Mouse (Mus musculus): ENCODE measurements around the gene Crybb3. TPM values are rescaled to one million over a fixed set of nuclear protein-coding genes. Genes with fewer than 3 reads are reported as not detected.

The Crybb3 gene
- polyA plus RNA-seq, 1 experiment from 2014 or later, result 1.1 TPM

DNA sequence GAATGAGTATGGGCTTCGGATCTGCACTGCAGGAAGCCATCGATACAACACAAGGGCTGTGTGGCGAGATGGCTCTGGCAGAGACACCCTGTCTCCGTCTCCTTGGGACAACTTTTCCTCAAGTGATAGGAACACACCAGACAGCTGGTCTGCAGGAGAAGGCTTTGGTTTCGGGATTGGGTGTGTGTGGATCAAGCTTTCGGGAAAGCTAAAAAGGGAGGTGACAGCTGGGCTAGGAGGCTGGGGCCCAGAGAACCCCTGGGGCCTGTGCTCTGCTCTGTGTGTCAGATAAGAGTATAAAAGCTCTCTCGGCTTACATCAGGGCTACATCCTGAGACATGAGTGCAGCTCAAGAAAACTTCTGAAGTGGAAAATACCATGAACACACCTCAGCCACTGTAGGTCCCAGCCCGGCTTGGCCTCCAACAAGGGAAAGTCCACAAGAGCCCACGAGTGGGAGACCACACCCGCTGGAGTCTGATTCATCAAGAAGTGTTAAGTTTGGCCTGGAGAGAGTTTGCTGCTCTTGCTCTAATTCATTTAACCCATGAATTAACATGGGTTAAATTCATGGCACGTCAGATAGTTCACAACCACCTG, 26.9 kb upstream of the Crybb3 start:
- H3K4me3 ChIP-seq (ENCODE audit: low read length), result no peak overlapping the region
- 32% methylated on average over 11 of the region's 11 CpGs for WGBS
- H3K27ac ChIP-seq (ENCODE audit: low read length), result peak overlapping the region; percentile 83
- H3K4me1 ChIP-seq (ENCODE audit: control insufficient read depth, insufficient read depth, low read length), result peaks cover 57% of the 10 kb centered on the region
- H3K9ac ChIP-seq (ENCODE audit: low read length), result no peak overlapping the region
- H3K4me2 ChIP-seq (ENCODE audit: low read depth, low read length), result no peak overlapping the region
- peak; percentile 23; the same call in 1 of the 2 replicates for ATAC-seq (replicated peaks; ENCODE audit: extremely low read depth, insufficient read depth, low FRiP score)
- H3K27me3 ChIP-seq (ENCODE audit: control insufficient read depth, insufficient read depth, low read length), result no peaks in the 10 kb centered on the region
- no peaks in the 10 kb centered on the region for H3K36me3 ChIP-seq (ENCODE audit: control insufficient read depth, insufficient read depth)
- H3K9me3 ChIP-seq (replicated peaks; ENCODE audit: control insufficient read depth, low read length), result no peaks in the 10 kb centered on the region

DNA sequence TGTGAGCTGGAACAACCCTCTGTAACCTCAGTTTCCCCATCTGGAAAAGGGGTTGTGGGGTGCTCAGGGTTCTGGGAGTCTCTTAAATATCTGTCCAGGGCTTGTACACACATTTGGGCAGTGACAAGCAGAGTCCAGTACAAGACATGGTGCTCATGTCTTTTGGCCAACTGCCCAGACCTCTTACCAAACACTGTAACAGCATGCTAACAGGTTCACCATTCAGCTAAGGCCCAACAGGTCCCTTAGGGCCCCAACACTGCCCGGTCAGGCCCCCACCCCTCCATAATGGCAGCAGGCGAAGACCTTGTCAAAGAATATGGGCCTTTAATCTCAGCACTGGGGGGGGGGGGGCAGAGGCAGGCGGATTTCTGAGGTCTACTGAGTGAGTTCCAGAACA, 26.3 kb upstream of the Crybb3 start:
- 38% methylated on average over 2 of the region's 3 CpGs for WGBS

DNA sequence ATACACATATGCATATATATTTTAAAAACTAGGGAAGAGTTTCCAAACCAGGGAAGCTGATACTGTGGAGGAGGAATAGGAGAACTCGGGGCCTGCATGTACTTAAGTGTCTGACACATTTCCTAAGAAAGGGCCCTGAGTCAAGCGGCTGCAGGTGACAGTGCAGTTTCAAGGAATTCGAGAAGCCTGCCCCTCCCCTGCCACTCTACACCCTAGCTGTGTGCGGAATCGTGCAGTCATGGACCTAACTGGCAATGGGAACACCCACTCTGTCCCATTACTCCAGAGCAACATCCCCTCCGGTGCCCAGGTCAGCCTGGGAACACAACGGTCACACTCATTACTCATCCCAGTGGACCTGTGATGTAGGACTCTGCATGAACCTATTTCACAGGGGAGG, 25.2 kb upstream of the Crybb3 start:
- H3K9ac ChIP-seq (ENCODE audit: low read length), result no peak overlapping the region
- WGBS, result 62% methylated on average over 7 of the region's 7 CpGs
- no peak overlapping the region for H3K4me3 ChIP-seq (ENCODE audit: low read length)
- no peak for ATAC-seq (replicated peaks; ENCODE audit: extremely low read depth, insufficient read depth, low FRiP score)
- peak overlapping the region; percentile 83; the same call in 1 of the 2 replicates for H3K27ac ChIP-seq (ENCODE audit: low read length)
- H3K4me1 ChIP-seq (ENCODE audit: control insufficient read depth, insufficient read depth, low read length), result peaks cover 54% of the 10 kb centered on the region
- no peaks in the 10 kb centered on the region for H3K9me3 ChIP-seq (replicated peaks; ENCODE audit: control insufficient read depth, low read length)
- no peaks in the 10 kb centered on the region for H3K27me3 ChIP-seq (ENCODE audit: control insufficient read depth, insufficient read depth, low read length)
- no peaks in the 10 kb centered on the region for H3K36me3 ChIP-seq (ENCODE audit: control insufficient read depth, insufficient read depth)
- H3K4me2 ChIP-seq (ENCODE audit: low read depth, low read length), result no peak overlapping the region

More for the DNA sequence above, 26.3 kb upstream of the Crybb3 start:
- Histone ChIP-seq H3K27me3 (ENCODE audit: control insufficient read depth, insufficient read depth, low read length) (no peaks in the 10 kb centered on the region), H3K4me3 (ENCODE audit: low read length) (no peak overlapping the region), H3K4me2 (ENCODE audit: low read depth, low read length) (no peak overlapping the region), H3K4me1 (ENCODE audit: control insufficient read depth, insufficient read depth, low read length) (peaks cover 56% of the 10 kb centered on the region), H3K9ac (ENCODE audit: low read length) (peak overlapping the region; percentile 9; the same call in 1 of the 2 replicates), H3K27ac (ENCODE audit: low read length) (peak overlapping the region; percentile 83), H3K9me3 (replicated peaks; ENCODE audit: control insufficient read depth, low read length) (no peaks in the 10 kb centered on the region), H3K36me3 (ENCODE audit: control insufficient read depth, insufficient read depth) (no peaks in the 10 kb centered on the region)
- ATAC-seq (replicated peaks; ENCODE audit: extremely low read depth, insufficient read depth, low FRiP score), result 0 out of 2 replicates have a peak, but pooled peaks have one; percentile 50

DNA sequence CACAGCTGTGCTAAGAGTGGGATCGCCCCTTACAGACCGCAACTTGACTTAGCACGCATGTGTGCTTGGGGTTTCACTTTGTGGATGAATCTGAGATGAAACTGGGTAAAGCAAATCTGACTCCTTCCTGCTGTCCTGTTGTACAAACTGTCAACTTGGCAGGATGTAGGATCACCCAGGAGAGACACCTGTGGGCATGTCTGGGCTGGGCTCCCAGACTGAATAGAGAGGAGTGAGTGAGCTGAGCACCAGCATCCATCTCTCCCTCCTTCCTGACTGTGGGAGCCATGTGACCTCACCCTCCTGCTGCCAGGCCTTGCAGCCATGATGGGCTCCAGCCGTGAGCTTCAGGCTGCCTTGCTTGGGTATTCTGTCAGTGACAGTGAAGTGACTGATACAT, 24.1 kb upstream of the Crybb3 start:
- ATAC-seq (replicated peaks; ENCODE audit: extremely low read depth, insufficient read depth, low FRiP score), result no peak
- Histone ChIP-seq H3K36me3 (ENCODE audit: control insufficient read depth, insufficient read depth) (peaks cover 2% of the 10 kb centered on the region; the same call in 1 of the 2 replicates), H3K27me3 (ENCODE audit: control insufficient read depth, insufficient read depth, low read length) (no peaks in the 10 kb centered on the region), H3K4me1 (ENCODE audit: control insufficient read depth, insufficient read depth, low read length) (peaks cover 43% of the 10 kb centered on the region), H3K9ac (ENCODE audit: low read length) (no peak overlapping the region), H3K4me3 (ENCODE audit: low read length) (no peak overlapping the region), H3K4me2 (ENCODE audit: low read depth, low read length) (no peak overlapping the region), H3K27ac (ENCODE audit: low read length) (no peak overlapping the region), H3K9me3 (replicated peaks; ENCODE audit: control insufficient read depth, low read length) (no peaks in the 10 kb centered on the region)
- WGBS, result 86% methylated on average over 4 of the region's 4 CpGs

DNA sequence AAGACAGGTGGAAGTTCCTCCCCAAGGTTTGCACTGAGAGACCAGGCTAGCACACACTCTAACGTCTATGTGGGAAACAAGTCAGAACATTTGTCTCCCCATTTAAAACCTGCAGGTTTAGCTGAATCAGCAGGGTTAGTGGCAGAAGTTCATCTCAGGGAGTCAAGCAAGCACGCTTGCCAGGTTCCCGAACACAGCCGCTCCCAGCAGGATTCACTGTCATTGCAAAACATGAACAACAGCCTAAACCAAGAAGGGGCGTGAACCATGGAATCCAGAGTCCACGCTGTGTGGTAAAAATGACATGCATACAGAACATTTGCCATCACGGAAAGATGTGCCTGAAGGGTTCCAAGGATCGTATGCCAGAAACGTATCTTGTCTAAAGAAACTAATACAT, 23.7 kb upstream of the Crybb3 start:
- Histone ChIP-seq H3K9me3 (replicated peaks; ENCODE audit: control insufficient read depth, low read length) (no peaks in the 10 kb centered on the region), H3K9ac (ENCODE audit: low read length) (no peak overlapping the region), H3K4me1 (ENCODE audit: control insufficient read depth, insufficient read depth, low read length) (peaks cover 40% of the 10 kb centered on the region), H3K4me2 (ENCODE audit: low read depth, low read length) (no peak overlapping the region), H3K27me3 (ENCODE audit: control insufficient read depth, insufficient read depth, low read length) (no peaks in the 10 kb centered on the region), H3K27ac (ENCODE audit: low read length) (no peak overlapping the region), H3K36me3 (ENCODE audit: control insufficient read depth, insufficient read depth) (peaks cover 6% of the 10 kb centered on the region; the same call in 1 of the 2 replicates), H3K4me3 (ENCODE audit: low read length) (no peak overlapping the region)
- 80% methylated on average over 9 of the region's 9 CpGs for WGBS
- ATAC-seq (replicated peaks; ENCODE audit: extremely low read depth, insufficient read depth, low FRiP score), result no peak

DNA sequence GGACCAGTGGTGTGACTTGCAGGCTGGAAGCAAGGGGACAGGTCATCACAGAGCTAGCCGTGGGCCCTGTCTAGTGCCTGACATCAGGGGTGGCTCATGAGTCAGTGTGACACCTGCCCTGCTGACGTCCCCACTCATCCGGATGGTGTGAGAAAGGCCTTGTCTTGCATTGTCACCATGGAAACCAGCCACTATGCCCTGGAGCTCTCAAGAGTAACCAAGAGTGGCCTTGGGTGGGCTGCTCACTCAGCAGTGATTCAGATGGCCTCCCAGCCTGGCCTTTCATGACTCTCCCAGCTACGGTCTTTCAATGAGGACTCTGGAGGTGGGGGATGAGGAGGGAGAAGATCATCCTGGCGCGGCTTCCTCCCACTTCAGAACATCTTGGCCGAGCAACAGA, 21.1 kb upstream of the Crybb3 start:
- H3K36me3 ChIP-seq (ENCODE audit: control insufficient read depth, insufficient read depth), result peaks cover 6% of the 10 kb centered on the region; the same call in 1 of the 2 replicates
- H3K9ac ChIP-seq (ENCODE audit: low read length), result no peak overlapping the region
- WGBS, result 65% methylated on average over 7 of the region's 7 CpGs
- H3K9me3 ChIP-seq (replicated peaks; ENCODE audit: control insufficient read depth, low read length), result no peaks in the 10 kb centered on the region
- ATAC-seq (replicated peaks; ENCODE audit: extremely low read depth, insufficient read depth, low FRiP score), result no peak
- H3K4me1 ChIP-seq (ENCODE audit: control insufficient read depth, insufficient read depth, low read length), result peaks cover 27% of the 10 kb centered on the region
- H3K27me3 ChIP-seq (ENCODE audit: control insufficient read depth, insufficient read depth, low read length), result no peaks in the 10 kb centered on the region
- no peak overlapping the region for H3K4me3 ChIP-seq (ENCODE audit: low read length)
- no peak overlapping the region for H3K27ac ChIP-seq (ENCODE audit: low read length)
- H3K4me2 ChIP-seq (ENCODE audit: low read depth, low read length), result no peak overlapping the region

DNA sequence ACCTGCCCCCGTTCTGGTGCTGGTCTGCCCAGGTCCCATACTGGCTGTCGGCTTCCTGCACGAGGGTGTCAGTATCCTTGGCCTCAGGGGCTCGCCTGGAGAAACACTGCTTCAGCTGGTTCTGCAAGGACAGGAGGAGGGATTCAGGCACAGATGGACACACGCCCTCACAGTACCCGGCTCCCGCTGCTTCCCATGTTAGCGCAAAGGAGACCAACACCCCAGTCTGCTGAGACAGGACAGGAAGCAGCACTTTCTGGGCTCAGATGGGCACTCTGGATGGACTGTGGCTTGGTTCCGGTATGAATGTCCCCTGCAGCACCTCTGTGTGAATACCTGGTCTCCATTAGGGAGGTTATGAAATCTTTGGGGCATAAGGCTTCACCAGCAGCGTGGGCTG, 20.1 kb upstream of the Crybb3 start:
- Histone ChIP-seq H3K36me3 (ENCODE audit: control insufficient read depth, insufficient read depth) (peaks cover 12% of the 10 kb centered on the region), H3K9me3 (replicated peaks; ENCODE audit: control insufficient read depth, low read length) (no peaks in the 10 kb centered on the region), H3K27me3 (ENCODE audit: control insufficient read depth, insufficient read depth, low read length) (no peaks in the 10 kb centered on the region), H3K4me1 (ENCODE audit: control insufficient read depth, insufficient read depth, low read length) (peaks cover 18% of the 10 kb centered on the region), H3K4me2 (ENCODE audit: low read depth, low read length) (no peak overlapping the region), H3K9ac (ENCODE audit: low read length) (no peak overlapping the region), H3K27ac (ENCODE audit: low read length) (0 out of 2 replicates have a peak overlapping the region, but pooled peaks have one; percentile 8), H3K4me3 (ENCODE audit: low read length) (no peak overlapping the region)
- no peak for ATAC-seq (replicated peaks; ENCODE audit: extremely low read depth, insufficient read depth, low FRiP score)
- WGBS, result 86% methylated on average over 10 of the region's 10 CpGs

DNA sequence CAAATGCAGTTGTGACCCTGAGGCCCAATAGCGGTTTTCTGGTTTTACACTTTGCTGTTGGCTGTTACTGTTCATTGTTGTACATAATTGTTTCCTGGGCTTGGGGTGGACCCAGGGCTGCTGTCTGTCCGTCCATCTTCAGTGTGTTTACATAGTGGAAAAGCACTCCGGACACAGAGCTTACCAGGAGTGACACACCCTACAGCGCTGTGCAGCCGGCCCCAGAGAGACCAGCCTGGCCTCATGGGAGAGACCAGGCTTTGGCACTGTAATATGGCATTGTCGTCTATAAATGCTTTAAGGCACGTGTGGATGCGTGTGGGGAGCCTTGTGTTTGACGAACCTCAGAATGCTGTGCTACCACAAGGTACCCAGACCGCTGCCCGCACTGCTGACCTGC, 19.0 kb upstream of the Crybb3 start:
- no peak for ATAC-seq (replicated peaks; ENCODE audit: extremely low read depth, insufficient read depth, low FRiP score)
- Histone ChIP-seq H3K27me3 (ENCODE audit: control insufficient read depth, insufficient read depth, low read length) (no peaks in the 10 kb centered on the region), H3K36me3 (ENCODE audit: control insufficient read depth, insufficient read depth) (peaks cover 16% of the 10 kb centered on the region), H3K4me3 (ENCODE audit: low read length) (no peak overlapping the region), H3K4me1 (ENCODE audit: control insufficient read depth, insufficient read depth, low read length) (peaks cover 18% of the 10 kb centered on the region), H3K4me2 (ENCODE audit: low read depth, low read length) (no peak overlapping the region), H3K9me3 (replicated peaks; ENCODE audit: control insufficient read depth, low read length) (no peaks in the 10 kb centered on the region), H3K27ac (ENCODE audit: low read length) (no peak overlapping the region), H3K9ac (ENCODE audit: low read length) (no peak overlapping the region)
- 80% methylated on average over 11 of the region's 11 CpGs for WGBS

DNA sequence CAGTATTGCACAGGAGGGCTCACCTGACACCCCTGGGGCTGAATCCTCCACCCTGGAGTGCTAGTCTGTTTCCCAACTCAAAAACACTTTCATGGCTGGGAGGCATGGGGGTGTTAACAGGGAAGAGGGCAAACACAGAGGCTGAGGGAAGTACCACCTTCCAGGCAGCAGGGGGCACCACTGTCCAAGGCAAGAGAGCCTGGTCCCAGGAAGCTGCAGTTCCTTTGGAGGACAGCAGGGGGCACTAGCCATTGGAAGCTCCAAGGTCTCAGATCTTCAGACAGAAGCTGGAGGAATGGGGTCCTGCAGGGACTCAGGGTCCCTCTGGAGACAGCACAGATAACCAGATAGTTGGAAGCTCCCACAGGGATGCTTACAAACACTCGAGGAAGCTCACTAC, 18.2 kb upstream of the Crybb3 start:
- no peak overlapping the region for H3K9ac ChIP-seq (ENCODE audit: low read length)
- H3K4me1 ChIP-seq (ENCODE audit: control insufficient read depth, insufficient read depth, low read length), result peaks cover 18% of the 10 kb centered on the region
- no peaks in the 10 kb centered on the region for H3K9me3 ChIP-seq (replicated peaks; ENCODE audit: control insufficient read depth, low read length)
- H3K27ac ChIP-seq (ENCODE audit: low read length), result no peak overlapping the region
- H3K36me3 ChIP-seq (ENCODE audit: control insufficient read depth, insufficient read depth), result peaks cover 23% of the 10 kb centered on the region
- H3K27me3 ChIP-seq (ENCODE audit: control insufficient read depth, insufficient read depth, low read length), result no peaks in the 10 kb centered on the region
- peak; percentile 10 for ATAC-seq (replicated peaks; ENCODE audit: extremely low read depth, insufficient read depth, low FRiP score)
- no peak overlapping the region for H3K4me3 ChIP-seq (ENCODE audit: low read length)
- 24% methylated on average over 1 of the region's 1 CpGs for WGBS
- H3K4me2 ChIP-seq (ENCODE audit: low read depth, low read length), result no peak overlapping the region

Measured in heart, embryonic 16.5 days (tissue).